Mouse (Mus musculus) limb, embryonic 12.5 days (tissue): ENCODE data around the gene Pomp. TPM values are rescaled to one million over a fixed set of nuclear protein-coding genes. Genes with fewer than 3 reads are reported as not detected.

Experiments used
- ATAC-seq: fragments of 200-750 bp; cut with Nextera tagmentation; 2 replicates; pipeline ENCODE4 v1.8.0; 2017; ENCODE audit warnings: low read depth, moderate TSS enrichment; ENCODE audit not compliant: insufficient number of reproducible peaks, insufficient read depth, low FRiP score, low TSS enrichment
- H3K27ac ChIP-seq: fragments of 300-500 bp; sonication (generic); 2 replicates; pipeline ENCODE4 v1.5.1; 2016; ENCODE audit warnings: mild to moderate bottlenecking, moderate library complexity
- H3K27me3 ChIP-seq: fragments of 300-500 bp; sonication (generic); 2 replicates; pipeline ENCODE4 v1.6.1; 2016; ENCODE audit warnings: mild to moderate bottlenecking, moderate library complexity
- H3K36me3 ChIP-seq: fragments of 300-500 bp; sonication (generic); 2 replicates; pipeline ENCODE4 v1.6.1; 2016; ENCODE audit warnings: mild to moderate bottlenecking, moderate library complexity
- H3K4me1 ChIP-seq: fragments of 300-500 bp; sonication (generic); replicated peaks from 2 replicates; pipeline ENCODE4 v1.6.1; 2016
- H3K4me2 ChIP-seq: fragments of 300-500 bp; sonication (generic); 2 replicates; pipeline ENCODE4 v1.6.1; 2016; ENCODE audit warnings: mild to moderate bottlenecking, moderate library complexity
- H3K4me3 ChIP-seq: fragments of 300-500 bp; sonication (generic); replicated peaks from 2 replicates; pipeline ENCODE4 v1.5.1; 2016; ENCODE audit warnings: mild to moderate bottlenecking
- H3K9ac ChIP-seq: fragments of 300-500 bp; sonication (generic); replicated peaks from 2 replicates; pipeline ENCODE4 v1.6.1; 2016; ENCODE audit warnings: mild to moderate bottlenecking, moderate library complexity
- H3K9me3 ChIP-seq: fragments of 300-500 bp; sonication (generic); 2 replicates; pipeline ENCODE4 v1.6.1; 2016; ENCODE audit warnings: mild to moderate bottlenecking, moderate library complexity
- WGBS: fragments of 180-500 bp; shearing (Covaris S2); methylation state at CpG from one replicate; pipeline ENCODE4 v1.1.7; 2016; 5-methylcytosine and 5-hydroxymethylcytosine counted together
- polyA plus RNA-seq: library from polyadenylated mRNA; unstranded; fragments of >200 nt; fragmentation: Nextera tagmentation; extraction: Ambion mirVana; gene quantifications from 2 replicates; pipeline ENCODE4 v1.2.1, GENCODE M21; 2016

The Pomp gene
- polyA plus RNA-seq: 489 and 511 TPM in 2 replicates

- WGBS: under 1% methylated on average over 65 of the region's 68 CpGs
- H3K4me3 ChIP-seq: peak within 1 kb of the TSS; percentile 93
- H3K4me1 ChIP-seq: peaks cover 11% of the 10 kb centered on the region
- H3K27ac ChIP-seq: peak within 1 kb of the TSS; percentile 80
- peaks cover 33% of the 10 kb centered on the region for H3K36me3 ChIP-seq
- ATAC-seq: peak; percentile 92
- peak within 1 kb of the TSS; percentile 88 for H3K4me2 ChIP-seq
- H3K9me3 ChIP-seq: no peaks in the 10 kb centered on the region
- no peaks in the 10 kb centered on the region for H3K27me3 ChIP-seq
- peak within 1 kb of the TSS; percentile 88 for H3K9ac ChIP-seq
Measured at GRCm38 (mm10) chr5:147860449-147861261, at the start of gene Pomp. Gene Pomp (plus strand): TSS chr5:147860461.

DNA sequence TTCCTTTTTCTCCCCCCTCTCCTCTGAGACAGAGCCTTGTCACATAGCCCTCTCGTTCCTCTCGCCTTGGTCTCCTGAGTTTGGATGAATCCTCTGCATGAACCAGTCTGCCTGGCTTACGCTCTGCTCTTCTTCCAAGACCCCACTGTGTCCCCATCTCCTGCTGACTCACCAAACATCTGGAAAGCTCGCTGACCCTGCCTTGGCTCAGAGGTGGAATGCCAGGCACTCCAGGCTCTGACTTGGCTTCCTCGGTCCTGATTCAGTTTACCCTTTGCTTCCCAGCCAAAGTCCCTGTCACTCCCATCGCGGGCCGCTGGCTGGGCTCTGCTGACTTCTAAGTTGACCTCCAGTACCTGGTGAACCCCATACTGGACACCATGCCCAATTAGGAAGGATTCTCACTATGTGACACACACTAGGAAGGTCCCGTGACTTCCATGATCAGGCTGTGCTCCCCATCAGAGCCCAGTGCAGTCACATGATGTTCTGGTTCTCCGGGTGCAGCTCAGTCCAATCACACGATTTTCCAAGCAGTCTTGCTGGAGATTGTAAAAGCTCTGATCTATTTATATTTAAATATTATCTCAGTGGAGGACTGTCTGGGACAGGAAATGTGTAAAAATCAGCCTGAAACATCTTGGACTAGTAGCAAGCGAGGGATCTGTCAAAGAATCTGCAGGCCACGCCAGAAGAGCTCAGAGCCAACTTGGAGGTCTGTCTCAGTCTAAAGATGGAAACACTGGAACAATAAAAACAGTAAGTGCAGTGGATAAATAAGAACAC, 47.8 kb upstream of the Pomp start:
- no peaks in the 10 kb centered on the region for H3K36me3 ChIP-seq
- no peak for ATAC-seq
- H3K9me3 ChIP-seq: peaks cover 5% of the 10 kb centered on the region
- H3K4me3 ChIP-seq: no peak overlapping the region
- H3K4me1 ChIP-seq: no peaks in the 10 kb centered on the region
- no peak overlapping the region for H3K9ac ChIP-seq
- WGBS: 83% methylated on average over 13 of the region's 13 CpGs
- H3K27ac ChIP-seq: no peak overlapping the region
- H3K4me2 ChIP-seq: no peak overlapping the region
- no peaks in the 10 kb centered on the region for H3K27me3 ChIP-seq

- Histone ChIP-seq H3K4me1 (no peaks in the 10 kb centered on the region), H3K27ac (no peak overlapping the region), H3K9me3 (peaks cover 13% of the 10 kb centered on the region), H3K9ac (no peak overlapping the region), H3K36me3 (no peaks in the 10 kb centered on the region), H3K4me2 (no peak overlapping the region), H3K4me3 (no peak overlapping the region), H3K27me3 (no peaks in the 10 kb centered on the region)
- no peak for ATAC-seq
- 75% methylated on average over 13 of the region's 13 CpGs for WGBS
Measured at GRCm38 (mm10) chr5:147814971-147815370, 45.3 kb upstream of the Pomp start.

DNA sequence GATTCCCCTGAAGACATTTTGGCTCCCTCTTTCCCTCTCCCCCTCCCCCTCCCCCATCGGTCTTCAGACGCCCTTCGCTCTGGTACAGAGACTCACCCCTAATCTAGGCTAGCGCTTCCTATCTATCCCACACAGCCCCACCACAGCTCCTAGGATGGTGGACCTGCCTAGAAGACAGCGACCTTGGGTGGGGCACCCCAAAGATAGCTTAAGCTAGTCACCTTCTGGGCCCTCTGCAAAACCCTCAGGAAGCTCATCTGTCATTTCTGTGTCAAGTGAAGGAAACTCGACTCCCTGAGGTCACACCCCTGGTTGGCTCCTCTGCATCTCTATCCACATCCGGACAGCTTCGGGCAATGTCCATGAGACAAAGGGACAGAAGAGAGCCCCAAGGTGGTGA, 44.7 kb upstream of the Pomp start:
- Histone ChIP-seq H3K36me3 (no peaks in the 10 kb centered on the region), H3K27ac (no peak overlapping the region), H3K9ac (no peak overlapping the region), H3K4me3 (no peak overlapping the region), H3K9me3 (peaks cover 15% of the 10 kb centered on the region), H3K4me1 (no peaks in the 10 kb centered on the region), H3K4me2 (no peak overlapping the region), H3K27me3 (no peaks in the 10 kb centered on the region)
- no peak for ATAC-seq
- WGBS: 83% methylated on average over 8 of the region's 8 CpGs

GRCm38 (mm10) chr5:147816465-147816864, 43.8 kb upstream of the Pomp start:
- no peak overlapping the region for H3K4me2 ChIP-seq
- 67% methylated on average over 4 of the region's 4 CpGs for WGBS
- no peak overlapping the region for H3K27ac ChIP-seq
- no peak for ATAC-seq
- H3K9me3 ChIP-seq: peaks cover 20% of the 10 kb centered on the region
- no peaks in the 10 kb centered on the region for H3K4me1 ChIP-seq
- no peak overlapping the region for H3K9ac ChIP-seq
- no peaks in the 10 kb centered on the region for H3K36me3 ChIP-seq
- H3K27me3 ChIP-seq: no peaks in the 10 kb centered on the region
- no peak overlapping the region for H3K4me3 ChIP-seq

DNA sequence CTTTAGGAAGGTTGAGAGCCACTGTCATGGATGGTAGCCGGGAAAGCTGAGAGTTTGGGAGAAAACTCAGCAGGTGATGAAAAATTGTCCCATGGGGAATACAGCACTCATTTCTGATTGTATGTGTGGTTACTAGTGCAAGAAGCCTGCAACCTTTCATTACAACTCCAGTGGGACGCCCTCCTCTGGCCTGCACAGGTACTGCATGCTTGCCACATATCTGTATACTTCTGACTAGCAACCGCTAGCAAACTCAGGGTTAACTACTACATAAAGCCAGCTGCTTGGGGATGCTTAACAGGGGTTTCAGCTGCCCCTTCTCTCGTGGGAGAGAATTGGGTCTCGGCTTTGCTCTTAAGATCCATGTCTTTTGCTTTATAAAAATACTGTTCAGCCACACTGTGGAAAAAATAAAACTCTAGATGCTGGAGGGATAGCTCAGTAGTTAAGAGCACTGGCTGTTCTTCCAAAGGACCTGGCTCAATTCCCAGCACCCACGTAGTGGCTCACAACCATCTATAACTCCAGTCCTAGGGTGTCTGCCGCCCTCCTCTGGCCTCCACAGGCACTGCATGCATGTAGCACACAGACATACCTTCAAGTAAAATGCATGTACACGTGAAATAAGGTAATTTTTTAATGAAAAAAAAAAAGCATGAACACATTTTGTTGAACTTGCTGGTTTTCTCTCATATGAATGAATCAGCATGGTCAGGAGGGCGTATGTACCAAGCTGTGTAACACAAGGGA, 42.3 kb upstream of the Pomp start:
- peaks cover 22% of the 10 kb centered on the region for H3K9me3 ChIP-seq

DNA sequence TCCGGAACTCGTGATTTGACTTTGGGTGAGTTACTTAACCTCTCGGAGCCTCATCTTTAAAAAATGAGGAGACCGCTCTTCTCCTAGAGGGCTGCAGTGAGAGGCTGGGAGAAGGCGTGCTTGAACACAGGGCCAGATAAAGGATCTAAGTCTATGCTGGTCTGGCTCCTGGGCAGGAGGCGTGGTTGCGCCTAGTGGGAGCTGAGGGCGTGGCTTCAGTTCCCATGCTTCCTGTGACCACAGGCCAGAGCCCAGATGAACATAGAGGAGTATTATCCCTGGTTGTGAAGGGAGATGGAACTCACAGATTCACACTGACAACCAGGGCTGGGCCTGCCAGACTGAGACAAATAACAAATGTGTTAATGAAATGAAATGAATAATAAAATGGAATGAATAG, 41.4 kb upstream of the Pomp start:
- Histone ChIP-seq H3K27me3 (no peaks in the 10 kb centered on the region), H3K27ac (no peak overlapping the region), H3K4me2 (no peak overlapping the region), H3K9me3 (peaks cover 22% of the 10 kb centered on the region), H3K4me1 (no peaks in the 10 kb centered on the region), H3K4me3 (no peak overlapping the region), H3K36me3 (no peaks in the 10 kb centered on the region), H3K9ac (no peak overlapping the region)
- ATAC-seq: no peak
- 93% methylated on average over 8 of the region's 8 CpGs for WGBS

More for the DNA sequence above, 42.3 kb upstream of the Pomp start:
- Histone ChIP-seq H3K4me1 (no peaks in the 10 kb centered on the region), H3K27me3 (no peaks in the 10 kb centered on the region), H3K27ac (no peak overlapping the region), H3K36me3 (no peaks in the 10 kb centered on the region), H3K4me2 (no peak overlapping the region), H3K9ac (no peak overlapping the region), H3K4me3 (no peak overlapping the region)
- WGBS: 89% methylated on average over 9 of the region's 9 CpGs
- no peak for ATAC-seq

DNA sequence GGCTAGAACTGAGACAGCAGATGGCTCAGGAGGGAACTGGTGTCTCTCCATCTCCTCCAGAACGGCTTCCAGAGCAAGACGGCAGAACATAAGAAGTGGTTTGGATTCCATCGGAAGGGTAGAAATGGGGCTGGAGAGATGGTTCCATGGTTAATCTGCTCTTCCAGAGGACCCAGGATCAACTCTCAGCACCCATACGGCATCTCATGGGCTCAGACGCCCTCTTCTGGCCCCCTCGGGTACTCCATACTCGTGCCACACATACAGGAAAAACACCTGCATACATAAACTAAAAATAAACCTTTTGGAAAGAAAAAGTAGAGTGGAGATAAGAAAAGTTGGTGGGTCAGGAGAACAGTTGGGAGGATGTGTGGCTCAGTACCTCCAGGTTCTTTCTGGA, 40.4 kb upstream of the Pomp start:
- no peaks in the 10 kb centered on the region for H3K27me3 ChIP-seq
- no peak overlapping the region for H3K4me3 ChIP-seq
- ATAC-seq: no peak
- WGBS: 84% methylated on average over 7 of the region's 7 CpGs
- H3K9ac ChIP-seq: no peak overlapping the region
- H3K4me2 ChIP-seq: no peak overlapping the region
- H3K27ac ChIP-seq: no peak overlapping the region
- H3K36me3 ChIP-seq: no peaks in the 10 kb centered on the region
- H3K9me3 ChIP-seq: peaks cover 22% of the 10 kb centered on the region
- no peaks in the 10 kb centered on the region for H3K4me1 ChIP-seq

- ATAC-seq: no peak
- WGBS: 78% methylated on average over 13 of the region's 13 CpGs
- no peaks in the 10 kb centered on the region for H3K27me3 ChIP-seq
- H3K4me3 ChIP-seq: no peak overlapping the region
- H3K4me1 ChIP-seq: no peaks in the 10 kb centered on the region
- no peaks in the 10 kb centered on the region for H3K36me3 ChIP-seq
- H3K9ac ChIP-seq: no peak overlapping the region
- no peak overlapping the region for H3K27ac ChIP-seq
- H3K4me2 ChIP-seq: no peak overlapping the region
- peaks cover 9% of the 10 kb centered on the region; the same call in 1 of the 2 replicates for H3K9me3 ChIP-seq
Measured at GRCm38 (mm10) chr5:147824021-147824605, 36.1 kb upstream of the Pomp start.

DNA sequence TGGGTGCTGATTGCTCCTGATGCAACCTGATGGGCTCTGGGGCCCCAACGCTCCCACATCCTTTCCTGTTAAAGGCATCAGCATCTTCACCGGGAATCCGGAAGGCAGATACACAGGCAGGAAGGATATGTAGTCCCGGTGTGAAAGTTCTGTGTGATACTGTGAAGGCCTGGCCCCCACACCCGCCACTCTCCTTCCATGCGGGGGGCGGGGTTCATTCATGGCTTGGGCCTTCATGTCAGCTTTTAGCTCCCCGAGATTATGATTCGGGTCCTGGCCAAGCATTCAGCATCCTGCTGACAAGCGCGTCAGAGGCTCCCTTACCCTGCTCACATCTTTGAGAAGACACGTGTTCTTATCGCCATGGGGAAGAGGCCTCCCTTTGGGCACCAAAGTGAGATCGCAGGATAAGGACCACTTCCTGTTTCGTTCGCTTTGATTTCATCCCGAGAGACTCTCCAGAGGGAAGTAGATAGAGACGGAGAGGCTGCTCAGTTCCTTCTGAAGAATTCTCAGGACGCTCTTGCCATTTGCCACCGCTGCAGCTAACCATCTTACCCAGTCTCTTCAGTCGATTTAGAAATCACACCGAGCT, 34.8 kb upstream of the Pomp start:
- H3K27me3 ChIP-seq: no peaks in the 10 kb centered on the region
- no peak overlapping the region for H3K27ac ChIP-seq
- H3K9ac ChIP-seq: no peak overlapping the region
- no peaks in the 10 kb centered on the region for H3K36me3 ChIP-seq
- H3K9me3 ChIP-seq: peaks cover 8% of the 10 kb centered on the region; the same call in 1 of the 2 replicates
- no peak overlapping the region for H3K4me3 ChIP-seq
- H3K4me2 ChIP-seq: no peak overlapping the region
- WGBS: 56% methylated on average over 22 of the region's 22 CpGs
- H3K4me1 ChIP-seq: no peaks in the 10 kb centered on the region
- no peak for ATAC-seq
